In the genomic region with DNA sequence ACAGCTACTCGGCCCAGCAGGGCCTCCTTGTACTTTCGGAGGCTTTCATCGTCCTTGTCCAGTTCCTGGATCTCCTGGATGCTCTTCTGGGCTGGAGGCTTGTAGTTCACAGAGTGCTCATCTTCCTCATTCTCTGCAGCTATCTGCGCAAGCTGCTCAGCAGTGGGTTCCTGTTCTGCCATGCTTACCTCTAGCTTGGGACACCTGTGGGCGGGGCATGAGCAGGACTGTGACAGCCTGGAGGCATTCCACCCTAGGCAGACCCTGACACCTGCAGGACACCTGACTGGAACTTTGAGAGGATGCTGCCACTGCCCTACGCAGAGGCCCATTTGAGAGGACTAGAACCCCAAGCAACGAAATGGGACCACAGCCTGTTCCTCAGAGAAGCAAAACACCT, we compare ENCODE assay signal across 8 mouse cellular contexts. TPM values are rescaled to one million over a fixed set of nuclear protein-coding genes. Genes with fewer than 3 reads are reported as not detected.
DNase-seq lines count a peak whose midpoint lies in the region; ATAC-seq and TF ChIP-seq lines count a peak whose summit lies in the region.

No protein-coding gene starts in this region.

- 40% methylated on average over 7 of the region's 7 CpGs for WGBS in spleen, adult 2 months
- 52% methylated on average over 7 of the region's 7 CpGs for WGBS in intestine, embryonic 15.5 days
- 39% methylated on average over 7 of the region's 7 CpGs for WGBS in liver, embryonic 16.5 days (ENCODE audit: insufficient replicate concordance)

- peak overlapping the region; percentile 94 for H3K27ac ChIP-seq in spleen, adult 2 months (ENCODE audit: insufficient read depth, low read length)
- peak overlapping the region; percentile 75 for H3K27ac ChIP-seq in intestine, embryonic 15.5 days
- peak overlapping the region; percentile 86 for H3K27ac ChIP-seq in liver, embryonic 16.5 days (ENCODE audit: low read length)

- peak in 1 of 2 experiments; percentile 34 for DNase-seq in spleen, adult 2 months (ENCODE audit: low read depth in 1 of 2, low spot score in 2 of 2)
- no peak for DNase-seq in spleen, postnatal 14 days (ENCODE audit: low spot score in 2 of 2)
- DNase-seq in spleen, postnatal 10 days (ENCODE audit: low spot score in 2 of 2): peak; percentile 47 to 66
- DNase-seq in urinary bladder, postnatal 10 days (ENCODE audit: low spot score): no peak
- no peak for DNase-seq in adrenal gland, postnatal 25 days

- peak; percentile 11; the same call in 1 of the 2 replicates for ATAC-seq in erythroblast, adult 5-6 weeks (replicated peaks; ENCODE audit: low FRiP score, poor library complexity, severe bottlenecking)
- ATAC-seq in intestine, embryonic 15.5 days: 0 out of 2 replicates have a peak, but pooled peaks have one; percentile 16
- ATAC-seq in liver, embryonic 16.5 days (ENCODE audit: low read depth): no peak

- TF ChIP-seq POLR2A in spleen, adult 2 months (IDR thresholded peaks at IDR 0.05; ENCODE audit: low read depth, low read length): no peak

- peak overlapping the region; percentile 93 for H3K4me2 ChIP-seq in intestine, embryonic 15.5 days (replicated peaks)
- H3K4me2 ChIP-seq in liver, embryonic 16.5 days (ENCODE audit: low read depth, low read length): peak overlapping the region; percentile 96

- no peaks in the 10 kb centered on the region for H3K9me3 ChIP-seq in intestine, embryonic 15.5 days
- no peaks in the 10 kb centered on the region for H3K9me3 ChIP-seq in liver, embryonic 16.5 days (replicated peaks; ENCODE audit: control insufficient read depth, low read length)

- TF ChIP-seq CTCF in spleen, adult 2 months (IDR thresholded peaks at IDR 0.05; ENCODE audit: extremely low read depth, insufficient read depth, insufficient read length, insufficient replicate concordance): no peak

- H3K36me3 ChIP-seq in spleen, adult 2 months (ENCODE audit: control insufficient read depth, insufficient read depth, low read length): peaks cover 20% of the 10 kb centered on the region
- H3K36me3 ChIP-seq in intestine, embryonic 15.5 days: peaks cover 23% of the 10 kb centered on the region
- peaks cover 26% of the 10 kb centered on the region for H3K36me3 ChIP-seq in liver, embryonic 16.5 days (ENCODE audit: control insufficient read depth, insufficient read depth)

- peak overlapping the region; percentile 95 for H3K9ac ChIP-seq in intestine, embryonic 15.5 days
- H3K9ac ChIP-seq in liver, embryonic 16.5 days (ENCODE audit: low read depth, low read length): peak overlapping the region; percentile 87

- peak overlapping the region; percentile 91 for H3K4me3 ChIP-seq in spleen, adult 2 months (ENCODE audit: extremely low read depth, insufficient read depth, insufficient read length)
- H3K4me3 ChIP-seq in intestine, embryonic 15.5 days (replicated peaks): peak overlapping the region; percentile 81
- H3K4me3 ChIP-seq in liver, embryonic 16.5 days (ENCODE audit: low read depth, low read length): peak overlapping the region; percentile 88

- H3K27me3 ChIP-seq in spleen, adult 2 months (ENCODE audit: control insufficient read depth, insufficient read depth, low read length): no peaks in the 10 kb centered on the region
- H3K27me3 ChIP-seq in intestine, embryonic 15.5 days (replicated peaks): no peaks in the 10 kb centered on the region
- H3K27me3 ChIP-seq in liver, embryonic 16.5 days (ENCODE audit: control insufficient read depth, insufficient read depth, low read depth, low read length): no peaks in the 10 kb centered on the region

- H3K4me1 ChIP-seq in spleen, adult 2 months (ENCODE audit: control insufficient read depth, insufficient read depth, insufficient read length): peaks cover 17% of the 10 kb centered on the region; the same call in 1 of the 2 replicates
- H3K4me1 ChIP-seq in intestine, embryonic 15.5 days (replicated peaks): peaks cover 38% of the 10 kb centered on the region
- H3K4me1 ChIP-seq in liver, embryonic 16.5 days (ENCODE audit: control insufficient read depth, low read depth, low read length): peaks cover 42% of the 10 kb centered on the region

RNA-seq across cellular contexts. Expression of a gene that starts 1.2 kb away (rescaled TPM):
- 620 and 856 TPM in 2 replicates for polyA plus RNA-seq in spleen, adult 2 months (2012; rRNA removed)
- total RNA-seq in erythroblast, adult 5-6 weeks (2015; ENCODE audit: low replicate concordance): 101 and 127 TPM in 2 replicates
- total RNA-seq in erythroblast, adult 5-6 weeks (2017; ENCODE audit: low replicate concordance): 35.7 and 38.1 TPM in 2 replicates
- polyA plus RNA-seq in intestine, embryonic 15.5 days (2015; fragmentation: Nextera tagmentation; extraction: Ambion mirVana): 559 and 611 TPM in 2 replicates
- polyA plus RNA-seq in liver, embryonic 16.5 days (2015; fragmentation: Nextera tagmentation; extraction: Ambion mirVana): 201 and 205 TPM in 2 replicates
- 333 and 334 TPM in 2 replicates for total RNA-seq in adrenal gland, postnatal 25 days (2021)

RNA-seq across cellular contexts. Expression of a gene that starts 7.1 kb away (rescaled TPM):
- 76.8 and 79.2 TPM in 2 replicates for polyA plus RNA-seq in spleen, adult 2 months (2012; rRNA removed)
- total RNA-seq in erythroblast, adult 5-6 weeks (2015; ENCODE audit: low replicate concordance): 108 and 148 TPM in 2 replicates
- 136 and 145 TPM in 2 replicates for total RNA-seq in erythroblast, adult 5-6 weeks (2017; ENCODE audit: low replicate concordance)
- polyA plus RNA-seq in intestine, embryonic 15.5 days (2015; fragmentation: Nextera tagmentation; extraction: Ambion mirVana): 992 and 1,107 TPM in 2 replicates
- polyA plus RNA-seq in liver, embryonic 16.5 days (2015; fragmentation: Nextera tagmentation; extraction: Ambion mirVana): 793 and 897 TPM in 2 replicates
- 407 and 486 TPM in 2 replicates for total RNA-seq in adrenal gland, postnatal 25 days (2021)

RNA-seq across cellular contexts. Expression of a gene that starts 18.0 kb away (rescaled TPM):
- polyA plus RNA-seq in spleen, adult 2 months (2012; rRNA removed): 22.1 and 27.2 TPM in 2 replicates
- total RNA-seq in erythroblast, adult 5-6 weeks (2015; ENCODE audit: low replicate concordance): 60.6 and 67.8 TPM in 2 replicates
- 86.1 and 86.4 TPM in 2 replicates for total RNA-seq in erythroblast, adult 5-6 weeks (2017; ENCODE audit: low replicate concordance)
- 406 and 459 TPM in 2 replicates for polyA plus RNA-seq in intestine, embryonic 15.5 days (2015; fragmentation: Nextera tagmentation; extraction: Ambion mirVana)
- 52.4 and 87.2 TPM in 2 replicates for polyA plus RNA-seq in liver, embryonic 16.5 days (2015; fragmentation: Nextera tagmentation; extraction: Ambion mirVana)
- 101 and 105 TPM in 2 replicates for total RNA-seq in adrenal gland, postnatal 25 days (2021)

RNA-seq across cellular contexts. Expression of a gene that starts 18.0 kb away (rescaled TPM):
- 80.1 and 101 TPM in 2 replicates for polyA plus RNA-seq in spleen, adult 2 months (2012; rRNA removed)
- total RNA-seq in erythroblast, adult 5-6 weeks (2015; ENCODE audit: low replicate concordance): 15.0 and 16.9 TPM in 2 replicates
- 0.56 and 6.5 TPM in 2 replicates for total RNA-seq in erythroblast, adult 5-6 weeks (2017; ENCODE audit: low replicate concordance)
- 178 and 194 TPM in 2 replicates for polyA plus RNA-seq in intestine, embryonic 15.5 days (2015; fragmentation: Nextera tagmentation; extraction: Ambion mirVana)
- 66.8 and 67.8 TPM in 2 replicates for polyA plus RNA-seq in liver, embryonic 16.5 days (2015; fragmentation: Nextera tagmentation; extraction: Ambion mirVana)
- total RNA-seq in adrenal gland, postnatal 25 days (2021): 81.5 and 102 TPM in 2 replicates

RNA-seq across cellular contexts. Expression of a gene that starts 28.1 kb away (rescaled TPM):
- polyA plus RNA-seq in spleen, adult 2 months (2012; rRNA removed): 4.4 and 5.5 TPM in 2 replicates
- total RNA-seq in erythroblast, adult 5-6 weeks (2015; ENCODE audit: low replicate concordance): not detected in 2 replicates
- total RNA-seq in erythroblast, adult 5-6 weeks (2017; ENCODE audit: low replicate concordance): not detected in 2 replicates
- 2.7 and 3.6 TPM in 2 replicates for polyA plus RNA-seq in intestine, embryonic 15.5 days (2015; fragmentation: Nextera tagmentation; extraction: Ambion mirVana)
- polyA plus RNA-seq in liver, embryonic 16.5 days (2015; fragmentation: Nextera tagmentation; extraction: Ambion mirVana): 16.2 and 16.4 TPM in 2 replicates
- 3.1 TPM in 1 of 2 replicates, not detected in the other for total RNA-seq in adrenal gland, postnatal 25 days (2021)

Comparison
In these comparisons a context has a peak if more than half of its experiments do, and no peak if none do; other contexts are left out.
1. DNase-seq: peak in spleen, postnatal 10 days (2 of 2); none in spleen, postnatal 14 days (0 of 2), urinary bladder, postnatal 10 days (single experiment) and adrenal gland, postnatal 25 days (single experiment).
2. Peak in every context shown above with its lines, with median percentiles within 50 percentile points of each other: H3K27ac ChIP-seq and H3K4me3 ChIP-seq.